Mouse (Mus musculus) ES-Bruce4 (cell line): ENCODE measurements around the gene Sqstm1. TPM values are rescaled to one million over a fixed set of nuclear protein-coding genes. Genes with fewer than 3 reads are reported as not detected.

Experiments used
- H3K27ac ChIP-seq: 2 replicates; pipeline ENCODE4 v1.5.1; 2012; ENCODE audit warnings: low read length, inconsistent platforms; ENCODE audit not compliant: insufficient read depth
- H3K27me3 ChIP-seq: 2 replicates; pipeline ENCODE4 v1.6.1; 2012; ENCODE audit warnings: mild to moderate bottlenecking, low read length, inconsistent platforms; ENCODE audit not compliant: control insufficient read depth, poor library complexity, insufficient read depth, severe bottlenecking
- H3K36me3 ChIP-seq: 2 replicates; pipeline ENCODE4 v1.6.1; 2012; ENCODE audit warnings: inconsistent platforms, mild to moderate bottlenecking, low read length, moderate library complexity; ENCODE audit not compliant: control insufficient read depth, poor library complexity, insufficient read depth, severe bottlenecking
- H3K4me1 ChIP-seq: one replicate; pipeline ENCODE4 v1.8.1; 2011; ENCODE audit warnings: low read length; ENCODE audit not compliant: control insufficient read depth, insufficient read depth
- H3K4me3 ChIP-seq: 2 replicates; pipeline ENCODE4 v1.5.1; 2011; ENCODE audit warnings: low read depth, mild to moderate bottlenecking, low read length
- H3K9ac ChIP-seq: 2 replicates; pipeline ENCODE4 v1.6.1; 2012; ENCODE audit warnings: low read depth, mild to moderate bottlenecking, inconsistent platforms; ENCODE audit not compliant: poor library complexity, severe bottlenecking
- H3K9me3 ChIP-seq: replicated peaks from 2 replicates; pipeline ENCODE4 v1.6.1; 2012; ENCODE audit warnings: mild to moderate bottlenecking, low read length, inconsistent platforms; ENCODE audit not compliant: control insufficient read depth, poor library complexity, insufficient read depth, severe bottlenecking
- CTCF ChIP-seq: IDR thresholded peaks from one replicate; pipeline ENCODE4 v1.8.1; 2011; ENCODE audit warnings: low read depth, low read length
- EP300 ChIP-seq: IDR thresholded peaks from 2 replicates; pipeline ENCODE4 v1.6.1; 2011; ENCODE audit warnings: low read depth, low read length; ENCODE audit not compliant: insufficient read depth
- POLR2A ChIP-seq: IDR thresholded peaks from one replicate; pipeline ENCODE4 v1.8.1; 2011; ENCODE audit warnings: low read length; ENCODE audit not compliant: insufficient read depth
- polyA plus RNA-seq: library from polyadenylated mRNA; stranded (reverse); fragments of >200 nt; gene quantifications from 2 replicates; pipeline ENCODE4 v1.2.4, GENCODE M21; 2011; ENCODE audit warnings: low read depth; ENCODE audit not compliant: missing spikeins, insufficient read depth, insufficient read length

The Sqstm1 gene
- polyA plus RNA-seq, 1 experiment, result 259 TPM

GRCm38 (mm10) chr11:50192278-50192677, 18.3 kb downstream of the Sqstm1 start:
- no peak overlapping the region for H3K27ac ChIP-seq
- H3K9me3 ChIP-seq, result no peaks in the 10 kb centered on the region
- H3K4me3 ChIP-seq, result no peak overlapping the region
- no peaks in the 10 kb centered on the region for H3K4me1 ChIP-seq
- H3K27me3 ChIP-seq, result no peaks in the 10 kb centered on the region
- TF ChIP-seq POLR2A (no peak), EP300 (no peak), CTCF (no peak)
- no peak overlapping the region for H3K9ac ChIP-seq
- H3K36me3 ChIP-seq, result no peaks in the 10 kb centered on the region

GRCm38 (mm10) chr11:50190362-50190761, 20.3 kb downstream of the Sqstm1 start:
- Histone ChIP-seq H3K36me3 (no peaks in the 10 kb centered on the region), H3K27me3 (no peaks in the 10 kb centered on the region), H3K9ac (no peak overlapping the region), H3K9me3 (no peaks in the 10 kb centered on the region), H3K4me3 (no peak overlapping the region), H3K27ac (no peak overlapping the region), H3K4me1 (no peaks in the 10 kb centered on the region)
- TF ChIP-seq EP300 (no peak), CTCF (no peak), POLR2A (no peak)

- Histone ChIP-seq H3K9me3 (no peaks in the 10 kb centered on the region), H3K36me3 (no peaks in the 10 kb centered on the region), H3K4me1 (no peaks in the 10 kb centered on the region), H3K4me3 (no peak overlapping the region), H3K9ac (no peak overlapping the region), H3K27ac (no peak overlapping the region), H3K27me3 (no peaks in the 10 kb centered on the region)
- no peak for TF ChIP-seq EP300
- TF ChIP-seq POLR2A, result no peak
- TF ChIP-seq CTCF, result no peak
Measured at GRCm38 (mm10) chr11:50188682-50189081, 21.9 kb downstream of the Sqstm1 start.

- no peaks in the 10 kb centered on the region for H3K27me3 ChIP-seq
- H3K36me3 ChIP-seq, result no peaks in the 10 kb centered on the region
- no peak overlapping the region for H3K4me3 ChIP-seq
- no peak overlapping the region for H3K27ac ChIP-seq
- no peaks in the 10 kb centered on the region for H3K4me1 ChIP-seq
- no peaks in the 10 kb centered on the region for H3K9me3 ChIP-seq
- TF ChIP-seq POLR2A (no peak), EP300 (no peak), CTCF (no peak)
- H3K9ac ChIP-seq, result no peak overlapping the region
Measured at GRCm38 (mm10) chr11:50184788-50185187, 25.8 kb downstream of the Sqstm1 start.

GRCm38 (mm10) chr11:50182702-50183101, 27.9 kb downstream of the Sqstm1 start:
- H3K27ac ChIP-seq, result no peak overlapping the region
- no peaks in the 10 kb centered on the region for H3K36me3 ChIP-seq
- no peaks in the 10 kb centered on the region for H3K4me1 ChIP-seq
- H3K9me3 ChIP-seq, result no peaks in the 10 kb centered on the region
- H3K9ac ChIP-seq, result no peak overlapping the region
- no peak overlapping the region for H3K4me3 ChIP-seq
- TF ChIP-seq CTCF, result no peak
- TF ChIP-seq POLR2A, result no peak
- no peak for TF ChIP-seq EP300
- no peaks in the 10 kb centered on the region for H3K27me3 ChIP-seq

GRCm38 (mm10) chr11:50180478-50181231, 30.0 kb downstream of the Sqstm1 start:
- no peak overlapping the region for H3K4me3 ChIP-seq
- H3K4me1 ChIP-seq, result no peaks in the 10 kb centered on the region
- H3K36me3 ChIP-seq, result no peaks in the 10 kb centered on the region
- H3K27ac ChIP-seq, result no peak overlapping the region
- no peaks in the 10 kb centered on the region for H3K27me3 ChIP-seq
- H3K9ac ChIP-seq, result no peak overlapping the region
- no peak for TF ChIP-seq EP300
- TF ChIP-seq CTCF, result no peak
- TF ChIP-seq POLR2A, result no peak
- H3K9me3 ChIP-seq, result no peaks in the 10 kb centered on the region
